Mouse (Mus musculus) stomach, postnatal 0 days (tissue): ENCODE data around the gene Ddx31. TPM values are rescaled to one million over a fixed set of nuclear protein-coding genes. Genes with fewer than 3 reads are reported as not detected.
A peak's percentile ranks its signal among the peaks of the same experiment; 100 is the strongest.

Source experiments
- ATAC-seq: fragments of 200-750 bp; cut with Nextera tagmentation; 2 replicates; pipeline ENCODE4 v1.8.0; 2017; ENCODE audit not compliant: low FRiP score, low TSS enrichment
- DNase-seq: peaks from one replicate; pipeline ENCODE4 v3.0.0-alpha.2; 2016; ENCODE audit warnings: low spot score
- H3K27ac ChIP-seq: fragments of 300-500 bp; sonication (generic); replicated peaks from 2 replicates; pipeline ENCODE4 v1.5.1; 2014; ENCODE audit warnings: mild to moderate bottlenecking, control low read depth
- H3K27me3 ChIP-seq: fragments of 300-500 bp; sonication (generic); 2 replicates; pipeline ENCODE4 v1.6.1; 2014; ENCODE audit warnings: low read length; ENCODE audit not compliant: control insufficient read depth, insufficient read depth
- H3K36me3 ChIP-seq: fragments of 300-500 bp; sonication (generic); 2 replicates; pipeline ENCODE4 v1.6.1; 2014; ENCODE audit warnings: low read length, mixed read lengths; ENCODE audit not compliant: control insufficient read depth, insufficient read depth
- H3K4me1 ChIP-seq: fragments of 300-500 bp; sonication (generic); replicated peaks from 2 replicates; pipeline ENCODE4 v1.6.1; 2014; ENCODE audit warnings: antibody characterized with exemption; ENCODE audit not compliant: control insufficient read depth, insufficient read depth
- H3K4me2 ChIP-seq: fragments of 300-500 bp; sonication (generic); replicated peaks from 2 replicates; pipeline ENCODE4 v1.6.1; 2014; ENCODE audit warnings: low read depth, mild to moderate bottlenecking, control low read depth, moderate library complexity
- H3K4me3 ChIP-seq: fragments of 300-500 bp; sonication (generic); 2 replicates; pipeline ENCODE4 v1.5.1; 2014; ENCODE audit warnings: low read depth, low read length, control low read depth
- H3K9ac ChIP-seq: fragments of 300-500 bp; sonication (generic); 2 replicates; pipeline ENCODE4 v1.6.1; 2014; ENCODE audit warnings: mild to moderate bottlenecking, low read length, control low read depth, mixed read lengths
- H3K9me3 ChIP-seq: fragments of 300-500 bp; sonication (generic); 2 replicates; pipeline ENCODE4 v1.6.1; 2016; ENCODE audit warnings: low read length; ENCODE audit not compliant: control insufficient read depth
- CTCF ChIP-seq: IDR thresholded peaks from 2 replicates; pipeline ENCODE4 v1.5.1; 2016; ENCODE audit warnings: antibody characterized with exemption, low read depth, mild to moderate bottlenecking, moderate library complexity
- EP300 ChIP-seq: optimal IDR thresholded peaks from 2 replicates; pipeline ENCODE3; 2016; ENCODE audit warnings: antibody characterized with exemption
- WGBS: fragments of 180-500 bp; shearing (Covaris S2); extraction: QIAGEN DNeasy Blood & Tissue Kit; methylation state at CpG from one replicate; pipeline ENCODE4 v1.1.7; 2014; 5-methylcytosine and 5-hydroxymethylcytosine counted together
- polyA plus RNA-seq: library from polyadenylated mRNA; unstranded; fragments of >200 nt; fragmentation: Nextera tagmentation; extraction: Ambion mirVana; gene quantifications from 2 replicates; pipeline ENCODE4 v1.2.1, GENCODE M21; 2015

The Ddx31 gene
- polyA plus RNA-seq, 1 experiment from 2014 or later: 5.1 TPM

- no peak overlapping the region for H3K27ac ChIP-seq
- no peak for DNase-seq
- TF ChIP-seq EP300 (no peak), CTCF (no peak)
- 65% methylated on average over 4 of the region's 4 CpGs for WGBS
- H3K4me1 ChIP-seq: no peaks in the 10 kb centered on the region
- H3K36me3 ChIP-seq: peaks cover 13% of the 10 kb centered on the region; the same call in 1 of the 2 replicates
- ATAC-seq: no peak
- no peak overlapping the region for H3K4me3 ChIP-seq
- no peak overlapping the region for H3K9ac ChIP-seq
- no peaks in the 10 kb centered on the region for H3K27me3 ChIP-seq
- H3K4me2 ChIP-seq: no peak overlapping the region
- no peaks in the 10 kb centered on the region for H3K9me3 ChIP-seq
Measured at GRCm38 (mm10) chr2:28897340-28897899, 57.2 kb downstream of the Ddx31 start.

GRCm38 (mm10) chr2:28902291-28902690, 62.1 kb downstream of the Ddx31 start:
- no peak overlapping the region for H3K4me2 ChIP-seq
- no peak overlapping the region for H3K9ac ChIP-seq
- DNase-seq (no peak), ATAC-seq (no peak)
- 92% methylated on average over 8 of the region's 8 CpGs for WGBS
- H3K4me3 ChIP-seq: no peak overlapping the region
- H3K36me3 ChIP-seq: peaks cover 13% of the 10 kb centered on the region; the same call in 1 of the 2 replicates
- no peaks in the 10 kb centered on the region for H3K27me3 ChIP-seq
- TF ChIP-seq EP300 (no peak), CTCF (no peak)
- H3K4me1 ChIP-seq: no peaks in the 10 kb centered on the region
- H3K27ac ChIP-seq: no peak overlapping the region
- H3K9me3 ChIP-seq: no peaks in the 10 kb centered on the region

GRCm38 (mm10) chr2:28903871-28904270, 63.7 kb downstream of the Ddx31 start:
- H3K9ac ChIP-seq: no peak overlapping the region
- WGBS: 89% methylated on average over 5 of the region's 5 CpGs
- no peak overlapping the region for H3K27ac ChIP-seq
- H3K9me3 ChIP-seq: no peaks in the 10 kb centered on the region
- DNase-seq (no peak), ATAC-seq (no peak)
- no peaks in the 10 kb centered on the region for H3K4me1 ChIP-seq
- TF ChIP-seq CTCF (no peak), EP300 (no peak)
- peaks cover 4% of the 10 kb centered on the region; the same call in 1 of the 2 replicates for H3K27me3 ChIP-seq
- H3K4me2 ChIP-seq: no peak overlapping the region
- H3K4me3 ChIP-seq: no peak overlapping the region
- peaks cover 11% of the 10 kb centered on the region; the same call in 1 of the 2 replicates for H3K36me3 ChIP-seq

GRCm38 (mm10) chr2:28904786-28905185, 64.6 kb downstream of the Ddx31 start:
- no peaks in the 10 kb centered on the region for H3K4me1 ChIP-seq
- TF ChIP-seq CTCF (no peak), EP300 (no peak)
- H3K27ac ChIP-seq: no peak overlapping the region
- H3K36me3 ChIP-seq: peaks cover 7% of the 10 kb centered on the region; the same call in 1 of the 2 replicates
- 81% methylated on average over 9 of the region's 9 CpGs for WGBS
- peaks cover 9% of the 10 kb centered on the region; the same call in 1 of the 2 replicates for H3K27me3 ChIP-seq
- DNase-seq (no peak), ATAC-seq (no peak)
- no peaks in the 10 kb centered on the region for H3K9me3 ChIP-seq
- no peak overlapping the region for H3K4me3 ChIP-seq
- no peak overlapping the region for H3K9ac ChIP-seq
- no peak overlapping the region for H3K4me2 ChIP-seq

- DNase-seq: no peak
- Histone ChIP-seq H3K4me1 (no peaks in the 10 kb centered on the region), H3K9me3 (no peaks in the 10 kb centered on the region), H3K9ac (no peak overlapping the region), H3K4me2 (no peak overlapping the region), H3K27me3 (peaks cover 15% of the 10 kb centered on the region; the same call in 1 of the 2 replicates), H3K4me3 (no peak overlapping the region), H3K27ac (no peak overlapping the region), H3K36me3 (peaks cover 6% of the 10 kb centered on the region; the same call in 1 of the 2 replicates)
- TF ChIP-seq EP300: no peak
- no peak for TF ChIP-seq CTCF
- WGBS: 68% methylated on average over 4 of the region's 4 CpGs
- no peak for ATAC-seq
Measured at GRCm38 (mm10) chr2:28905561-28905960, 65.4 kb downstream of the Ddx31 start.

- H3K4me2 ChIP-seq: no peak overlapping the region
- H3K36me3 ChIP-seq: 0 out of 2 replicates have a peak, but pooled peaks cover 3% of the 10 kb centered on the region
- 19% methylated on average over 10 of the region's 10 CpGs for WGBS
- H3K4me3 ChIP-seq: peak overlapping the region; percentile 15; the same call in 1 of the 2 replicates
- DNase-seq: no peak
- no peak overlapping the region for H3K9ac ChIP-seq
- H3K27me3 ChIP-seq: peaks cover 25% of the 10 kb centered on the region
- TF ChIP-seq CTCF (no peak), EP300 (no peak)
- no peaks in the 10 kb centered on the region for H3K4me1 ChIP-seq
- no peak overlapping the region for H3K27ac ChIP-seq
- no peaks in the 10 kb centered on the region for H3K9me3 ChIP-seq
- ATAC-seq: no peak
Measured at GRCm38 (mm10) chr2:28907691-28908388, 67.6 kb downstream of the Ddx31 start.
